Mouse (Mus musculus): ENCODE measurements around the gene Smim4. TPM values are rescaled to one million over a fixed set of nuclear protein-coding genes. Genes with fewer than 3 reads are reported as not detected.

Gene Smim4
- polyA plus RNA-seq, 1 experiment from 2014 or later: 63.9 TPM

- peak overlapping the region; percentile 92 for H3K4me2 ChIP-seq (replicated peaks)
- peak overlapping the region; percentile 92 for H3K27ac ChIP-seq
- H3K9ac ChIP-seq: no peak overlapping the region
- no peaks in the 10 kb centered on the region for H3K9me3 ChIP-seq (replicated peaks)
- H3K4me1 ChIP-seq: peaks cover 57% of the 10 kb centered on the region
- WGBS: 67% methylated on average over 15 of the region's 15 CpGs
- peaks cover 2% of the 10 kb centered on the region for H3K36me3 ChIP-seq
- no peak for ATAC-seq (ENCODE audit: low FRiP score)
- H3K4me3 ChIP-seq: peak overlapping the region; percentile 79
- H3K27me3 ChIP-seq: no peaks in the 10 kb centered on the region
Measured at GRCm38 (mm10) chr14:31129326-31130235, 825 bp upstream of the Smim4 start.

DNA sequence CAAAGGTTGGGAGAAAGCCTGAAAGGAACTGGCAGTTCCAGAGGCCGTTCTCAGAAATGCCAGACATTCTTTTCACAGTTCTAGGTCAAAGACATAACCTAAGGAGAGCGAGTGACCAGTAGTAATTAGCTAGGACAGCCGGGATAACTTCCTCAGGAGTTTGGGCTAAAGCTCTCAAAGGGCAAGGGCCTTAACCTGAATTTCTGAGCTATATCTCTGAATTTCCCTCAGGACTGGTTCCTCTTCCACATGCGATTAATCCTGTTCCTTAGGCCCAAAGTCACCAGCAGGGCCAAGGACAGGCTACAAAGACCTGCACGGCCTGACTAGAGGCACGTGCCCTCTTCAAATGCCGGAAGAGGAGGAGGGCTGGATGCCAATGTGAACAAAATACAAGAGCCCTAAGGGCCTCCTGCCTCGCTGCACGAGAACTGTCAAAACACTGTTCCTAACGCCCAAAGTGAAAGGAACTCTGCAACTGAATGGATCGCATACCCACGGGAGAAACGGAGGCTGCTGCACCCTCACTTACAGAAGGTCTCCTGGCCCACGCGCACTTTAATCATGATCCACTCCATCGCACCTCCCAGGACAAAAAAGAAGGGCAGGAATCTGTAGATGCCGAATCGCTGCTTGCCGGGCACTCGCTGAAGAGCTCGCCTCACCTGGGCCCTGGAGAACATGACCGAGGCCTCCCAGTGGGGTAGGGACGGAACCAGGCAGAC is 493 bp downstream of the Smim4 start:
- H3K9ac ChIP-seq: peak overlapping the region; percentile 78
- H3K9me3 ChIP-seq (replicated peaks): no peaks in the 10 kb centered on the region
- peaks cover 51% of the 10 kb centered on the region for H3K4me1 ChIP-seq
- ATAC-seq (ENCODE audit: low FRiP score): peak; percentile 9; the same call in 1 of the 2 replicates
- H3K4me2 ChIP-seq (replicated peaks): peak overlapping the region; percentile 92
- H3K27me3 ChIP-seq: no peaks in the 10 kb centered on the region
- WGBS: 3% methylated on average over 23 of the region's 23 CpGs
- H3K4me3 ChIP-seq: peak overlapping the region; percentile 79
- 0 out of 2 replicates have a peak, but pooled peaks cover 2% of the 10 kb centered on the region for H3K36me3 ChIP-seq
- H3K27ac ChIP-seq: peak overlapping the region; percentile 76

DNA sequence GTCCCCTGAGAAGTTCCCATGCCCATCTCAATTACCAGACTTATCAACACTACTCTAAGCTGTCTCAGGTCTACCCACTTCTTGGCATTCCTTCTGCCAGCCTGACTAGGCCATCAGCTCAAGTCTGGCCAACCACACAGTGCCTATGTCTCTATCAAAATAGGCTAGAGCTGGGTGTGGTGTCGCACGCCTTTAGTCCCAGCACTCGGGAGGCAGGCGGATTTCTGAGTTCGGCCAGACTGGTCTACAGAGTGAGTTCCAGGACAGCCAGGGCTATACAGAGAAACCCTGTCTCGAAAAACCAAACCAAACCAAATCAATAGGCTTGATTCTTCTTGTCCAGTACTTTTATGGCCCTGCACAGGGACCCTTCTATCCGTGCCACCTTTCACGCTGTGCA is 1.9 kb downstream of the Smim4 start:
- Histone ChIP-seq H3K4me2 (replicated peaks) (0 out of 2 replicates have a peak overlapping the region, but pooled peaks have one; percentile 40), H3K4me1 (peaks cover 37% of the 10 kb centered on the region), H3K36me3 (0 out of 2 replicates have a peak, but pooled peaks cover 7% of the 10 kb centered on the region), H3K27me3 (no peaks in the 10 kb centered on the region), H3K27ac (no peak overlapping the region), H3K9ac (no peak overlapping the region), H3K4me3 (no peak overlapping the region), H3K9me3 (replicated peaks) (no peaks in the 10 kb centered on the region)
- 92% methylated on average over 8 of the region's 8 CpGs for WGBS
- no peak for ATAC-seq (ENCODE audit: low FRiP score)

DNA sequence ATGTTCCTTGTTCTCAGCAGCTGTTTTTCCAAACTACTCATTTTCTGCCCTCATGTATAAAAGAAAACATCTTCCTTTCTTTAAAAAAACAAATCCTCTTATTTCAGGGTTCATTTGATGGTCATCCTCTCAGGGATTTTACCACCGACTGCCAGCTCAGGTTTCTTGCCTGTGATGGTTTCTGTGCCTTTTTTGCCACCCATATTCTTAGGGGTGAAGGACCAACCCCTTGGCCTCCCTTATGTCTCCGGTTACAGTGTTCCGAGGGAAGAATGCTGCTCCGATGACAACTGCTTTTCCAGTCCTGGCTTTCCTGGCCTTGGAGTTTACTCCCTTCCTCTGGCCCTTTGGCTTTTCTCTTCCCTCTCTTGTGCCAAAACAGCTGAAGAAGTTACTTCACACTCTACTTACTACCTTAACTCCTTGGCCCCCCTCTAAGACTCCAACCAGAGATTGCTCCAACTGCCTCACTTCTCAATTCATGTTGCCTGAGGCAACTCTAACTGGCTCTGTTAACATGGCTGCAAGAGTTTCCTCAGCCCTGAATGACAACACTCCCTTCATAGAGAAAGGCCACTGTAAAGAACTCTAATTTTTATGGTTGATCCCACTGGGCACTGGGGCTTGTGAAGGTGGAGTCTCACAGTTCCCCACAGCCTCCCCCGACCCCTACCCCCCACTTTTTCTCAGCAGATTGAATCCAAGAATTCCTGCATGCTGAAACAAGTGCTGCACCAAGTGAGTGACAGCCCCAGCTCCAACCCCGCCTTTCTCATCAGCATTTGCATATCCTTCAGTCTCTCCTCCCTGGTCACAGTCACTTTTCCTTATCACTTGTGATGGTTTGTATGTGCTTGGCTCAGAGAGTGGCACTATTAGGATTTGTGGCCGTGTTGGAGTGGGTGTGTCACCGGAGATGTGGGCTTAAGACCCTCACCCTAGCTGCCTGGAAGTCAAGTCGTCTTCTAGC is 3.4 kb downstream of the Smim4 start:
- ATAC-seq (ENCODE audit: low FRiP score): no peak
- no peak overlapping the region for H3K4me3 ChIP-seq
- H3K27me3 ChIP-seq: no peaks in the 10 kb centered on the region
- peaks cover 33% of the 10 kb centered on the region for H3K4me1 ChIP-seq
- 0 out of 2 replicates have a peak overlapping the region, but pooled peaks have one; percentile 30 for H3K27ac ChIP-seq
- no peaks in the 10 kb centered on the region for H3K9me3 ChIP-seq (replicated peaks)
- no peak overlapping the region for H3K4me2 ChIP-seq (replicated peaks)
- 68% methylated on average over 9 of the region's 9 CpGs for WGBS
- no peak overlapping the region for H3K9ac ChIP-seq
- peaks cover 15% of the 10 kb centered on the region for H3K36me3 ChIP-seq

DNA sequence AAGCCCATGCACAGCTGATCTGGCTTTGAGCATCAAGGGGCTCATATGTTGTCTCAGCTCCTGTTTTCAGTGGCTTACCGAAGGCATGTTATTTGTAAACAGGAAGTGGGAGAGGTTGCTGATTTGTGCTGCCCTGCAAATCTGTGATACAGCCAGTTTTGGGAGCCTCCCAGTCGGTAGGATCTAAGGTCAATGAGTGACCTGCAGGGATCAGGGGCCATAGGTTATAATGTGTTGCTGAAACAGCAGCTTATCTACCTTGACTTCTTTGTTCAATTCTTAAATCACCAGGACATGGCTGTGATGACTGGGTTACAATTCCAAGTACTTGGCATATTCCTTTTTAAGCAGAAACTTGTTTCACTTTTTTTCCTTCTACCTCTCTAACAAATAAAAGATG is 13.2 kb downstream of the Smim4 start:
- H3K9me3 ChIP-seq (replicated peaks): no peaks in the 10 kb centered on the region
- H3K4me2 ChIP-seq (replicated peaks): no peak overlapping the region
- H3K27ac ChIP-seq: no peak overlapping the region
- H3K9ac ChIP-seq: no peak overlapping the region
- WGBS: 83% methylated on average over 2 of the region's 2 CpGs
- H3K4me1 ChIP-seq: no peaks in the 10 kb centered on the region
- H3K27me3 ChIP-seq: no peaks in the 10 kb centered on the region
- no peak for ATAC-seq (ENCODE audit: low FRiP score)
- H3K4me3 ChIP-seq: no peak overlapping the region
- H3K36me3 ChIP-seq: peaks cover 57% of the 10 kb centered on the region

DNA sequence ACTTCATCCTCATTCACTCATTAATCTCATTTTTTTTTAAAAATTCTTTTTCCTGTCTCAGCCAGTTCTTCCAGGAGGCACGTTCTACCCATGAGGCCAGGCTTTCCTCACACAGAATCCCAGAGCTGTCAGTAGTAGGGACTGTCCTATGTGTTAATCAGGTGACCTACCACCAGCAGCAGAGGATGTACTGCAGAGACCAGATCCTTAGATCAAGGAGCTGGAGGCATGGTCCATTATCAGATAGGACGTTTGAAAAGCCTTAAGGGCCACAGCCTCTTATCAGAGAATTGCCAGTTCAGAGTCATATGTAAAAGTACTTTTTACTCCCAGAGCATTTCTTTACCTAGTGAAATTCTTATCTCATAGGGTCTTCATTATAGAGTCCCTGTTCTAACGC is 14.7 kb downstream of the Smim4 start:
- no peak for ATAC-seq (ENCODE audit: low FRiP score)
- no peak overlapping the region for H3K9ac ChIP-seq
- 88% methylated on average over 3 of the region's 3 CpGs for WGBS
- no peak overlapping the region for H3K4me2 ChIP-seq (replicated peaks)
- H3K4me3 ChIP-seq: no peak overlapping the region
- no peaks in the 10 kb centered on the region for H3K9me3 ChIP-seq (replicated peaks)
- no peaks in the 10 kb centered on the region for H3K27me3 ChIP-seq
- H3K36me3 ChIP-seq: peaks cover 67% of the 10 kb centered on the region
- no peaks in the 10 kb centered on the region for H3K4me1 ChIP-seq
- no peak overlapping the region for H3K27ac ChIP-seq

- 90% methylated on average over 5 of the region's 5 CpGs for WGBS
- Histone ChIP-seq H3K27me3 (no peaks in the 10 kb centered on the region), H3K27ac (no peak overlapping the region), H3K36me3 (peaks cover 63% of the 10 kb centered on the region), H3K9me3 (replicated peaks) (no peaks in the 10 kb centered on the region), H3K9ac (no peak overlapping the region), H3K4me2 (replicated peaks) (no peak overlapping the region), H3K4me1 (no peaks in the 10 kb centered on the region), H3K4me3 (no peak overlapping the region)
- no peak for ATAC-seq (ENCODE audit: low FRiP score)
Measured at GRCm38 (mm10) chr14:31112187-31112586, 16.6 kb downstream of the Smim4 start.

DNA sequence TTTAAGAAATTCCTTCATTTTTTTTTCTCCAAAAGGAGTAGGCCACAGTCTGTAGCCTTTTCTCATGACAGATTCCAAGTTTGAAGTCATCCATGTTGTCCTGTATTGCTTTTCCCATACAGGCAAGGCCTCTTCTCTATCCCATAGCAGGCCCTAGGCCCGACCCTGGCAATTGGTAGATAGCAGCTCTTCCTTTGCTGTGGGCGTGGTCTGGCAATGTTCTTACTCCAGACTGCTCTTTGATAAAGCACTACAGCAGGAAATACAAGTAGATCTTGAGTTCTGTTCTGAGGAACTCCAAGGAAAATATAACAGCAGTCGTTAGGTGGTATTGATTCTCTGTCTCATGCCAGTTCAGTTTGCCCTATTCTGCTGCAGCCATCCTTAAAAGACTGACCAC is 18.1 kb downstream of the Smim4 start:
- Histone ChIP-seq H3K4me3 (no peak overlapping the region), H3K9me3 (replicated peaks) (no peaks in the 10 kb centered on the region), H3K4me1 (no peaks in the 10 kb centered on the region), H3K27me3 (no peaks in the 10 kb centered on the region), H3K4me2 (replicated peaks) (no peak overlapping the region), H3K9ac (no peak overlapping the region), H3K27ac (no peak overlapping the region), H3K36me3 (peaks cover 64% of the 10 kb centered on the region)
- no peak for ATAC-seq (ENCODE audit: low FRiP score)
- 95% methylated on average over 3 of the region's 3 CpGs for WGBS

DNA sequence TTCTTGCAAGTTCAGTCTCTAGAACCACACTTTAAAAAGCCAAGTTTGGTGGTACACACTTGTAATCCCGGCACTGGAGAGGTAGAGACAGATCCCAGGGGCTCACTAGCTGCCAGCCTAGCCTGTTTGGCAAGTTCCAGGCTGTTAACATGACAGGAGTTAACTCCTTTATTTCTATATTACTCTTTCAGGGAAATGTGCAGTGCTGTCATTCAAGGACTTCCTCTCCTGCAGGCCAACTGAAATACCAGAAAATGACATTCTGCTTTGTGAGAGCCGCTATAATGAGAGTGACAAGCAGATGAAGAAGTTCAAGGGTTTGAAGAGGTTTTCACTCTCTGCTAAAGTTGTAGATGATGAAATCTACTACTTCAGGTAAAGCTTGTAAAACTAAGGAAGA is 23.6 kb downstream of the Smim4 start:
- Histone ChIP-seq H3K9ac (no peak overlapping the region), H3K27ac (no peak overlapping the region), H3K4me1 (no peaks in the 10 kb centered on the region), H3K27me3 (no peaks in the 10 kb centered on the region), H3K4me3 (no peak overlapping the region), H3K9me3 (replicated peaks) (no peaks in the 10 kb centered on the region), H3K4me2 (replicated peaks) (no peak overlapping the region), H3K36me3 (peaks cover 62% of the 10 kb centered on the region)
- 87% methylated on average over 2 of the region's 2 CpGs for WGBS
- ATAC-seq (ENCODE audit: low FRiP score): no peak

DNA sequence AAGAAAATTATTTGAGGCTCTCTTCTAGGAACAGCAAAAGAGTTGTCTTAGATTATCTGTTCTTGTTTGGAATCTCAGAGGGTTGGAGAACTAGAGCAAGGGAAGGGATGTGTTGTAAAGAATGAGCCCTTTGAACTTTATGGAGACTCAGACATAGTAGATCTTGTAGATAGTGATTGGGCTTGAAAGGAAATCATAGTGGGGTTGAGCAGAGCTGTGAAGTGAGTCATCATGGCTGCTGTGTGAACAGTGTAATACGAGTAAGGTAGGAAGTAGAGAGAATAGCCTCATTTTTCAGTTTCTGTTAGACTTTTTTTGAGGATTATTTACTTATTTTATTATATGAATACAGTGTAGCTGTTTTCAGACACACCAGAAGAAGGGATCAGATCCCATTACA is 38.8 kb downstream of the Smim4 start:
- no peak overlapping the region for H3K4me2 ChIP-seq (replicated peaks)
- H3K4me3 ChIP-seq: no peak overlapping the region
- WGBS: 92% methylated on average over 1 of the region's 1 CpGs
- no peak overlapping the region for H3K9ac ChIP-seq
- no peak for ATAC-seq (ENCODE audit: low FRiP score)
- H3K4me1 ChIP-seq: no peaks in the 10 kb centered on the region
- peaks cover 76% of the 10 kb centered on the region for H3K36me3 ChIP-seq
- no peaks in the 10 kb centered on the region for H3K27me3 ChIP-seq
- H3K27ac ChIP-seq: no peak overlapping the region
- H3K9me3 ChIP-seq (replicated peaks): no peaks in the 10 kb centered on the region

- Histone ChIP-seq H3K9ac (no peak overlapping the region), H3K4me3 (no peak overlapping the region), H3K9me3 (replicated peaks) (no peaks in the 10 kb centered on the region), H3K4me2 (replicated peaks) (no peak overlapping the region), H3K4me1 (no peaks in the 10 kb centered on the region), H3K27ac (no peak overlapping the region), H3K27me3 (no peaks in the 10 kb centered on the region), H3K36me3 (peaks cover 72% of the 10 kb centered on the region)
- WGBS: 94% methylated on average over 2 of the region's 2 CpGs
- no peak for ATAC-seq (ENCODE audit: low FRiP score)
Measured at GRCm38 (mm10) chr14:31088515-31088914, 40.2 kb downstream of the Smim4 start.

DNA sequence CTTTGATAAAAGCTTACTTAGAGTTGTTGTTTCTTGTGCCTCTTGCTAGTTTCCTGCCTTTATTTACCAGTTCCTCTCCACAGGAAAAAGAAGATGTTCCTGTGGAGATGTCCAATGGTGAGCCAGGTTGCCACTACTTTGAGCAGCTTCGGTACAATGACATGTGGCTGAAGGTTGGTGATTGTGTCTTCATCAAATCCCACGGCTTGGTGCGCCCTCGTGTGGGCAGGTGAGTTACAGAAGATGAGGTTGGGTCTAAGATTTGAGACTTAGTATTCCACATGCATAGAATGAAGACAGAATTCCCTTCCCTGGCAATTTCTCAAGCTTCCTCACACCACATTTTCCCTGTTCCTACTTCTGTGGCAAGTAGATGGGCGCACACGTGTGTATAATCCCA is 41.3 kb downstream of the Smim4 start:
- no peak overlapping the region for H3K9ac ChIP-seq
- no peaks in the 10 kb centered on the region for H3K4me1 ChIP-seq
- H3K4me2 ChIP-seq (replicated peaks): no peak overlapping the region
- no peaks in the 10 kb centered on the region for H3K9me3 ChIP-seq (replicated peaks)
- no peak overlapping the region for H3K27ac ChIP-seq
- WGBS: 87% methylated on average over 6 of the region's 6 CpGs
- H3K27me3 ChIP-seq: no peaks in the 10 kb centered on the region
- H3K4me3 ChIP-seq: no peak overlapping the region
- ATAC-seq (ENCODE audit: low FRiP score): no peak
- peaks cover 72% of the 10 kb centered on the region for H3K36me3 ChIP-seq

Measured in hindbrain, embryonic 12.5 days (tissue).